Mouse (Mus musculus): ENCODE results near the gene Creb3l2. TPM values are rescaled to one million over a fixed set of nuclear protein-coding genes. Genes with fewer than 3 reads are reported as not detected.
A peak's percentile ranks its signal among the peaks of the same experiment; 100 is the strongest.

Gene Creb3l2
- total RNA-seq, 2 experiments from 2014 or later = 14.1 to 16.9 TPM

- intact Hi-C loops (cut with DNase I; ENCODE audit: low total_unique reads) = no loop called here
- DNase-seq = peak; percentile 69
These were observed 22.5 kb downstream of the Creb3l2 start for GRCm38 (mm10) chr6:37419445-37419941.

GRCm38 (mm10) chr6:37418931-37419330 is 23.0 kb downstream of the Creb3l2 start:
- peak; percentile 37 for DNase-seq
- intact Hi-C loops (cut with DNase I; ENCODE audit: low total_unique reads) = no loop called here

GRCm38 (mm10) chr6:37416743-37417142 is 25.2 kb downstream of the Creb3l2 start:
- intact Hi-C loops (cut with DNase I; ENCODE audit: low total_unique reads) = no loop called here
- no peak for DNase-seq

GRCm38 (mm10) chr6:37415505-37415904 is 26.4 kb downstream of the Creb3l2 start:
- DNase-seq = no peak
- intact Hi-C loops (cut with DNase I; ENCODE audit: low total_unique reads) = no loop called here

- peak; percentile 67 for DNase-seq
- intact Hi-C loops (cut with DNase I; ENCODE audit: low total_unique reads) = no loop called here
These were observed 26.9 kb downstream of the Creb3l2 start for GRCm38 (mm10) chr6:37415034-37415433.

- intact Hi-C loops (cut with DNase I; ENCODE audit: low total_unique reads) = no loop called here
- no peak for DNase-seq
These were observed 27.4 kb downstream of the Creb3l2 start for GRCm38 (mm10) chr6:37414576-37414975.

GRCm38 (mm10) chr6:37411696-37412095 is 30.2 kb downstream of the Creb3l2 start:
- intact Hi-C loops (cut with DNase I; ENCODE audit: low total_unique reads) = no loop called here
- DNase-seq = no peak

GRCm38 (mm10) chr6:37409829-37410228 is 32.1 kb downstream of the Creb3l2 start:
- DNase-seq = no peak
- intact Hi-C loops (cut with DNase I; ENCODE audit: low total_unique reads) = no loop called here

GRCm38 (mm10) chr6:37407876-37408275 is 34.1 kb downstream of the Creb3l2 start:
- intact Hi-C loops (cut with DNase I; ENCODE audit: low total_unique reads) = no loop called here
- DNase-seq = no peak

GRCm38 (mm10) chr6:37406903-37407302 is 35.0 kb downstream of the Creb3l2 start:
- no peak for DNase-seq
- intact Hi-C loops (cut with DNase I; ENCODE audit: low total_unique reads) = no loop called here

- intact Hi-C loops (cut with DNase I; ENCODE audit: low total_unique reads) = no loop called here
- no peak for DNase-seq
These were observed 35.9 kb downstream of the Creb3l2 start for GRCm38 (mm10) chr6:37406018-37406417.

GRCm38 (mm10) chr6:37404325-37404724 is 37.6 kb downstream of the Creb3l2 start:
- intact Hi-C loops (cut with DNase I; ENCODE audit: low total_unique reads) = no loop called here
- DNase-seq = no peak

GRCm38 (mm10) chr6:37401928-37402327 is 40.0 kb downstream of the Creb3l2 start:
- DNase-seq = no peak
- intact Hi-C loops (cut with DNase I; ENCODE audit: low total_unique reads) = no loop called here

GRCm38 (mm10) chr6:37400866-37401525 is 41.0 kb downstream of the Creb3l2 start:
- no peak for DNase-seq
- intact Hi-C loops (cut with DNase I; ENCODE audit: low total_unique reads) = no loop called here

GRCm38 (mm10) chr6:37400167-37400566 is 41.8 kb downstream of the Creb3l2 start:
- DNase-seq = no peak
- intact Hi-C loops (cut with DNase I; ENCODE audit: low total_unique reads) = no loop called here

GRCm38 (mm10) chr6:37398943-37399342 is 43.0 kb downstream of the Creb3l2 start:
- peak; percentile 59 for DNase-seq
- intact Hi-C loops (cut with DNase I; ENCODE audit: low total_unique reads) = no loop called here

GRCm38 (mm10) chr6:37397973-37398372 is 44.0 kb downstream of the Creb3l2 start:
- no peak for DNase-seq
- intact Hi-C loops (cut with DNase I; ENCODE audit: low total_unique reads) = no loop called here

- intact Hi-C loops (cut with DNase I; ENCODE audit: low total_unique reads) = no loop called here
- DNase-seq = no peak
These were observed 44.7 kb downstream of the Creb3l2 start for GRCm38 (mm10) chr6:37397254-37397653.

GRCm38 (mm10) chr6:37396127-37396526 is 45.8 kb downstream of the Creb3l2 start:
- intact Hi-C loops (cut with DNase I; ENCODE audit: low total_unique reads) = no loop called here
- no peak for DNase-seq

- intact Hi-C loops (cut with DNase I; ENCODE audit: low total_unique reads) = no loop called here
- DNase-seq = no peak
These were observed 48.7 kb downstream of the Creb3l2 start for GRCm38 (mm10) chr6:37393263-37393662.

- no peak for DNase-seq
- intact Hi-C loops (cut with DNase I; ENCODE audit: low total_unique reads) = no loop called here
These were observed 49.7 kb downstream of the Creb3l2 start for GRCm38 (mm10) chr6:37392262-37392661.

GRCm38 (mm10) chr6:37391313-37391712 is 50.6 kb downstream of the Creb3l2 start:
- DNase-seq = peak; percentile 38
- intact Hi-C loops (cut with DNase I; ENCODE audit: low total_unique reads) = no loop called here

Data from gastrocnemius, postnatal 14 days (tissue).